Mouse (Mus musculus) cerebellum, postnatal 25 days (tissue): Measurements from ENCODE around the gene Zfp275.
"Not testable (repeated sequence)": the region's sequence is repeated elsewhere in the genome, so short reads cannot be mapped to it uniquely, and the experiment has no call there.

ENCODE experiments used
- DNase-seq, 2 experiments: peaks; one replicate each; pipeline ENCODE4 v3.0.0; 2021; ENCODE audit warnings: mixed read lengths in 2 of 2

Gene Zfp275

GRCm38 (mm10) chrX:73342483-73342895 is at the start of gene Zfp275:
TSS of gene Zfp275 (plus strand) at chrX:73342621.
- peak; percentile 80 to 86 for DNase-seq

GRCm38 (mm10) chrX:73292876-73293275 is 49.5 kb upstream of the Zfp275 start, which contains the start of the genes Xlr5a and Xlr5c:
TSS of gene Xlr5a (minus strand) at chrX:73292976.
TSS of gene Xlr5c (minus strand) at chrX:73292976.
- not testable (repeated sequence) for DNase-seq

DNA sequence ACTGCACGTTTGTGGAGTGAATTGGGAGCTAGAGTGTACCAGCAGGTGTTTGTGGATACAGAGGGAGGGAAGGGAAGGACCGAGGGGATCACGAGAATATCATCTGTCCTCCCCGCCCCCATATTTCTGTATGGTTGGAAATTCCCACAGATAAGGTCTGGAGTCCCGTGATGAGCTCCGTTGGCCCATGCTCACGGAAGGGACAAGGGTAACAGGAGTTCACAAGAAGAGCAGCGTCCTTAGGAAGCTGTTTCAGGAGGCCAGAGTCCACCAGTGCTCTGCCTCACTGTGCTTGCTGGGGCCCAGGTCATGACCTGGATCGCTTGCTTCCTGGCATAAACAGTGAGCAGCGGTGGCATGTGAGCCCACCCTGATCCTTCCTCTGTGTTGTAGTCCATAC is 46.7 kb upstream of the Zfp275 start:
- DNase-seq, result not testable (repeated sequence)

DNA sequence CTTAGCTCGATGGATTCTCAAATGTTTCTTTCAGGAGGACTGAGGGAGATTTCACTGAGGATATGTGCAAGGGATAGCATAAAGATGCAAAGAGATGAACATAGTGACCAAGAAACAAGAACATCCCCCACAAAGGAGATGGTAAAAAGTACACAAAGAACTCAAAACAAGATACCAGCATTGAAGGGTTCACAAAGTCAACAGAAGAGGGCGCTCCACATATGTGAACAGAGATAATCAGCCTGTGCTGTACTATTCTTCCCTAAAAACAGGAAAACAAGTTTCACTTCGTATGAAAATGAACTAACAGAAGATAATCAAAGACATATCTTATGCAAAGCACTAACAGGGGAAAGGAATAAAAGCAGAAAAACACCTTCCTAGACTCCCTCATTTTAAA is 29.9 kb upstream of the Zfp275 start:
- DNase-seq, result peak in 1 of 2 experiments; percentile 55

DNA sequence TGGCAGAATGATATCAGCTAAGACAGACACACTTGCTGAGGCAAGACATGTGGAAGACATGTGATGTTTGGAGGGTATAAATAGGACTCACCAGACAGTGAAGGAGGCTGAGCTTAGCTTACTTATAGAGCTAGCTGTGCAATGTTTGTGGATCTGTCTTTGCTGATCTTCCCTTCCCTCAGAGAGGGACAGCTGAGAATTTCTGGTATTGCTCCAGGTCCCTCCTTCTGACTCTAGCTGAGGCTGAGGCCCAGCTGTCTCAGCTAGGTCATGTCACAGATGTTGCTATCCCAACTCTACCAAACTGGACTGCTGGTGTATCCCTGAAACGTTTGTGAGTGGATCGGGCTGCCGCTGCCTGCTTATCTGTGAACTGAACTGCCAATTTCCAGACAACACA is 21.4 kb upstream of the Zfp275 start:
- no peak for DNase-seq

DNA sequence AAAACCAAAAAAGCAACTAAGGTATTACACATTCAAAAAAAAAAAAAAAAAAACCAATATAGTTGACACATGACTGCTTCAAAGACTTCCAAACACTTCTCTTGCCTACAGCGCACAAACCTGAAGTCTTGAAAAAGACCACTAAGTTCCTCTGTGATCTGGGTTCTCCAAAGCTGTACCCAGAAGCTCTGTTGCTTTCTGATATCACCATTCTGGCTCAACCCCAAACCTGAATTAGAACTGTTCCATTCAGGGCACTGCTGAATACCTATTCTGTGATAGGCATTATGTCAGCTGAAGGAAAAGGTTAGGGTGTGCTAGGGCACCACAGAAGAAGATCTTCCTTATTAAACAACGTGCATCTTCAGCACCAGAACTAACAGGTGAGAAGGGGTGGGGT is 15.2 kb upstream of the Zfp275 start:
- no peak for DNase-seq

GRCm38 (mm10) chrX:73333548-73333947 is 8.9 kb upstream of the Zfp275 start:
- DNase-seq, result no peak

- DNase-seq, result no peak
Observed at GRCm38 (mm10) chrX:73336740-73337139, 5.7 kb upstream of the Zfp275 start, which contains the start of gene Gm45015. TSS of gene Gm45015 (minus strand) at chrX:73336840.

GRCm38 (mm10) chrX:73341473-73341872 is 948 bp upstream of the Zfp275 start:
- DNase-seq, result no peak

GRCm38 (mm10) chrX:73342068-73342467 is 353 bp upstream of the Zfp275 start:
- DNase-seq, result no peak

- peak in 1 of 2 experiments; percentile 54 for DNase-seq
Observed at GRCm38 (mm10) chrX:73342941-73343735, 717 bp downstream of the Zfp275 start.

- no peak for DNase-seq
Observed at GRCm38 (mm10) chrX:73343802-73344201, 1.4 kb downstream of the Zfp275 start.

DNA sequence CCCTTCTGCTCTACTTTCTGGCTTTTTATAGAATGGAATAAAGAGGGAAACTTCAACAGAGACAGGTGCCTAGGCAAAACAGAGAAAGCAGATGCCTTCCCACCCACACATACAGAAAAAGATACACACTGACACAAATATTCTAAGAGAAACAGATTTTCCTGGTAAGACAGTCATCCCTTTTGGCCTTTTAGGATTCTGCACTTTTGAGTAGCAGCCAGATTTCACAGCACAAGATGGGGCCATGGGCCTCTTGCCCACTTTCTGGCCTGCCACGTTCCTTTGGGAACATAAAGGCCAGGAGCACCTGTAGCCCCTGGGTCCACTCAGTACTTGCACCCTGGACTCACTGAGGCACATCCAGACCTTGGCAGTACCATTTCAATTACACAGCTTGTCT is 1.9 kb downstream of the Zfp275 start:
- peak; percentile 15 to 51 for DNase-seq

GRCm38 (mm10) chrX:73356163-73356562 is 13.7 kb downstream of the Zfp275 start:
- no peak for DNase-seq

DNA sequence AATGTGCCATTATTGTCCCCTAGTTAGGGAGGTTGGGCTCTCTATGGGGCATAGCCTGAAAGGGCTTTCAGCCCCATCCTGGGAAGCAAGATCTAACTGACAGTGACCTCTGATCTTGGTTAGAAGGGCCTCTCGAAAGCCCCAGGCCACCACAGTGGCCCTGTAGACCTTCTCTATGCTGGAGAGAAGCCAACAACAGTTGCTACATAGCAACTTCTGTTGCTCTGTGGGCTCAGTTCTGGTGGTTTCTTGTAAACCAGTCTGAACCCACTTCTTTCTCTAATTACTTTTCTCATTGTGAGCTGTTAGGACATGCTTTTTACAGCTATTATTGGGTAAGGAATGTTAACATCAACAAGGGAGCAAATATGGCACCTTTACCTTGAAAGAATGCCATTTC is 14.3 kb downstream of the Zfp275 start:
- no peak for DNase-seq

DNA sequence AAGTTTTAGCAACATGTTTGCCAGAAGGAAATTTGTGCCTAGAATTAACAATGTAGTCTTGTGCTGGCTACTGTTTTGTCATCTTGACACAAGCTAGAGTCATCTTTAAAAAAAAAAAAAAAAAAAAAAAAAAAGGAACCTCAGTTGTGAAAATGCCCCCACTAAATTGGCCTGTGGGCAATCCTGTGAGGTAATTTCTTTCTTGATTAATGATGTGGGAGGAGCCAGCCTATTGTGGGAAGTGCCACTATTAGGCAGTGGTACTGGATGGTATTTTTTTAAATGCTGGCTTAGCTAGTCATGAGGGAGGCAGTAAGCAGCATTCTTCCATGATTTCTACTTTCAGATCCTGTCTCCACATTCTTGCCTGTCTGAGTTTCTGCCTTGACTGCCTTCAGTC is 20.9 kb downstream of the Zfp275 start:
- no peak for DNase-seq

GRCm38 (mm10) chrX:73384419-73384818 is 42.0 kb downstream of the Zfp275 start:
- DNase-seq, result no peak

- no peak for DNase-seq
Observed at GRCm38 (mm10) chrX:73384924-73385323, 42.5 kb downstream of the Zfp275 start.

GRCm38 (mm10) chrX:73391481-73391880 is 49.1 kb downstream of the Zfp275 start:
- DNase-seq, result no peak

DNA sequence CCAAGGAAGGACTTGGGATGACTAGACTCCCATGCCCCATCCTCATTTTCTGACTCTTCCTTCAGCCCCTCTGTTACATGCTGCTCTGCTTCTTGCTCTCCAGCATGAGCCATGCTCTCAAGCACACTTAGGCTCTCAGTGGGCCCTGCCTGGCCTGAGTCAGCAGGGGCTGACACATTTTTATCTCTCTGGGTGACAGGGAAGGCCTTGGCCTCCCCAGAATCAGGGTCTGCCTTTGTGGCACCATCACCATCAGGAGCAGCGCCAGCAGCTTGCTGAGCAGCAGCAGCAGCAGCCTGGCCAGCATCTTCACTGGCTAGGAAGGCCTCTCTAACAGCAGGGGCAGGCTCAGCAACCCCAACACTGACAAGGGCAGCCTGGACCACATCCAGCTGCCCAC is 54.0 kb downstream of the Zfp275 start:
- DNase-seq, result no peak

- not testable (repeated sequence) for DNase-seq
Observed at GRCm38 (mm10) chrX:73398636-73399035, 56.2 kb downstream of the Zfp275 start, which contains the start of gene Gm18336. TSS of gene Gm18336 (minus strand) at chrX:73398736.

DNA sequence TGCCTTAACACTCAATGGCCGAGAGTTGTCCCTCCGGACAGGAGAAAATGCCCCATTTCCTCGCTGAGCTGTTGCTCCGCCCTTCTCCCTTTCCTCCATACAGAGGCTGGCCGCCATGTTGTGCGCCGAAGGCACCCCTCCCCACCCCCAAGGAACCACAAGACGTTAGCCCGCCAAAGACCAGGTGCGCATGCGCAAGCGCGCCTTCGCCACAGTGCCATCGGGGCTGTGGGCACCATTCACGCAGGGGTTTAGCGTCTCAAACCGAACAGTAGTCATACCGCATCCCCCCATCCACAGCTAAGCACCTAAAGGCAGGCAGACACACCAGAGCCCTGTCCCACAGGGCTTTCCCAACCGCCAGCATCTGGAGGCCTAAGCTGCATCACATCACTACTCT is 58.5 kb downstream of the Zfp275 start:
- no peak for DNase-seq

DNA sequence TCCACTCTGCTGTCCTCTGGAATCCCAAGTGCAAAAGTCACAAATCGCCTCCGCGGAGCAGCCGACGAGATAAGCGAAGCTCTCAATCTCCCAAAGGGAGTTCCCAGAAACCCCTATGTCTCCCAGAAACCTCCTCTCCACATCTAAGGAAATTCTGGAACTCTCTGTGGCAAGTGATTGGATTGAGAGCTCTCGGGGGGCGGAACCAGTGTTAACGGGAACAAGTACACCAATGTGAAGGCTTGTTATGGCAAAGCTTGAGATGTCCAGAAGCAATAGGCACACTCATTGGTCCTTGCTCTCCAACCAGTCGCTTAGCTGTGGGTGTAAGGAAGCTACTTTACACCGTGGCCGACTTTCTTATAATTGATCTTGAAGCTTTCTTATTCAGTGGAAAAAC is 59.2 kb downstream of the Zfp275 start:
- no peak for DNase-seq
